Mouse (Mus musculus) liver, embryonic 14.5 days (tissue): ENCODE measurements around the gene Kirrel3. TPM values are rescaled to one million over a fixed set of nuclear protein-coding genes. Genes with fewer than 3 reads are reported as not detected.

Experiments used
- ATAC-seq: fragments of 200-750 bp; cut with Nextera tagmentation; 2 replicates; pipeline ENCODE4 v1.8.0; 2017; ENCODE audit warnings: moderate number of reproducible peaks, mild to moderate bottlenecking, moderate library complexity; ENCODE audit not compliant: insufficient read depth
- DNase-seq, 3 experiments: peaks; one replicate each; pipeline ENCODE4 v3.0.0-alpha.2; 2012 to 2013; ENCODE audit warnings: low read depth in 3 of 3, low spot score in 3 of 3
- H3K27ac ChIP-seq: fragments of 300-500 bp; sonication (generic); 2 replicates; pipeline ENCODE4 v1.5.1; 2014; ENCODE audit warnings: moderate library complexity, mild to moderate bottlenecking, control low read depth, inconsistent platforms
- H3K27me3 ChIP-seq: fragments of 300-500 bp; sonication (generic); 2 replicates; pipeline ENCODE4 v1.6.1; 2014; ENCODE audit warnings: mild to moderate bottlenecking, low read length, moderate library complexity; ENCODE audit not compliant: control insufficient read depth, insufficient read depth
- H3K36me3 ChIP-seq: fragments of 300-500 bp; sonication (generic); replicated peaks from 2 replicates; pipeline ENCODE4 v1.6.1; 2014; ENCODE audit warnings: low read depth; ENCODE audit not compliant: control insufficient read depth, insufficient read depth
- H3K4me1 ChIP-seq, 2 experiments: fragments of 200-500 bp in 1 of 2; fragments of 300-500 bp in 1 of 2; sonication (generic) in 1 of 2; replicated peaks; 2 replicates each; pipeline ENCODE4 v1.6.1; 2012 to 2014; ENCODE audit warnings: antibody characterized with exemption in 1 of 2, inconsistent platforms in 1 of 2, low read length in 1 of 2; ENCODE audit not compliant: control insufficient read depth in 2 of 2, insufficient read depth in 2 of 2
- H3K4me2 ChIP-seq: fragments of 300-500 bp; sonication (generic); 2 replicates; pipeline ENCODE4 v1.6.1; 2014; ENCODE audit warnings: low read depth, mild to moderate bottlenecking, control low read depth, moderate library complexity
- H3K4me3 ChIP-seq, 2 experiments: fragments of 200-500 bp in 1 of 2; fragments of 300-500 bp in 1 of 2; sonication (generic) in 1 of 2; 2 replicates each; pipeline ENCODE4 v1.5.1; 2012 to 2014; ENCODE audit warnings: low read depth in 2 of 2, low read length in 2 of 2, mild to moderate bottlenecking in 2 of 2, control low read depth in 1 of 2, inconsistent platforms in 1 of 2, moderate library complexity in 1 of 2; ENCODE audit not compliant: insufficient read depth in 1 of 2
- H3K9ac ChIP-seq: fragments of 300-500 bp; sonication (generic); replicated peaks from 2 replicates; pipeline ENCODE4 v1.6.1; 2014; ENCODE audit warnings: mild to moderate bottlenecking, control low read depth, moderate library complexity
- H3K9me3 ChIP-seq: fragments of 300-500 bp; sonication (generic); 2 replicates; pipeline ENCODE4 v1.6.1; 2016; ENCODE audit warnings: low read length, mixed read lengths; ENCODE audit not compliant: control insufficient read depth
- CTCF ChIP-seq: IDR thresholded peaks from 2 replicates; pipeline ENCODE4 v1.5.1; 2016; ENCODE audit warnings: antibody characterized with exemption, low read depth, control low read depth
- EP300 ChIP-seq: IDR thresholded peaks from 2 replicates; pipeline ENCODE4 v1.6.1; 2016; ENCODE audit warnings: antibody characterized with exemption, low read depth
- WGBS: fragments of 180-500 bp; shearing (Covaris S2); extraction: QIAGEN DNeasy Blood & Tissue Kit; methylation state at CpG from one replicate; pipeline ENCODE4 v1.1.7; 2014; ENCODE audit not compliant: insufficient replicate concordance; 5-methylcytosine and 5-hydroxymethylcytosine counted together
- polyA plus RNA-seq, 2 experiments: library from polyadenylated mRNA; depleted of rRNA in 1 of 2; stranded (reverse) in 1 of 2; unstranded in 1 of 2; fragments of >200 nt; fragmentation: Nextera tagmentation in 1 of 2; extraction: Ambion mirVana in 1 of 2; gene quantifications; 2 replicates each; pipeline versions ENCODE4 v1.2.1 to v1.2.3; 2012 to 2014

Kirrel3 gene
- polyA plus RNA-seq, 2 experiments: 0.08 TPM; not detected in 1

DNA sequence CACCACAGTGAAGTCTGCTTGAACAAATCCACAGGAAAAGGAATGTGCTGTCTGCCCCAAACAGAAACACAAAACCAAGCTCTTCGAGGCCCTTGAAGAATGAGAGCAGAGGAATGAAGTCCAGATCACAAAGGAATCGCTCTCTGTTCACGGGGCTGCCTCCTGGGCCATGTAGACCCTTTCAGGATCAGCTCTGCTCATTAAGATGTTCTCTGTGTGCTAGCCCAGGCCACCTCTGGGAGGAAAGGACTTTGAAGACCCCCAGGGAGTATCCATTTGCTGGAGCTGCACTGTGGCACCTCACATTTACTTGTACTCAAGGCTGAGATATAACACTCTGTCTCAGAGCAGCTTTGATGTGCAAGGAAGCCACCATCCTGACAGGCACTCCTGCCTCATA, 158.2 kb downstream of the Kirrel3 start:
- ATAC-seq (no peak), DNase-seq (no peak)
- whole genome bisulfite sequencing: 47% methylated on average over 3 of the region's 3 CpGs
- no peak overlapping the region for H3K4me2 ChIP-seq
- no peak for TF ChIP-seq EP300
- TF ChIP-seq CTCF: no peak
- no peak overlapping the region for H3K9ac ChIP-seq
- H3K27ac ChIP-seq: no peak overlapping the region
- no peaks in the 10 kb centered on the region for H3K36me3 ChIP-seq
- H3K4me1 ChIP-seq: no peaks in the 10 kb centered on the region
- H3K4me3 ChIP-seq: no peak overlapping the region
- no peaks in the 10 kb centered on the region for H3K9me3 ChIP-seq
- H3K27me3 ChIP-seq: no peaks in the 10 kb centered on the region

GRCm38 (mm10) chr9:34644392-34644791, 158.7 kb downstream of the Kirrel3 start:
- Histone ChIP-seq H3K4me3 (no peak overlapping the region), H3K27me3 (no peaks in the 10 kb centered on the region), H3K36me3 (no peaks in the 10 kb centered on the region), H3K4me2 (no peak overlapping the region), H3K4me1 (no peaks in the 10 kb centered on the region), H3K9ac (no peak overlapping the region), H3K27ac (no peak overlapping the region), H3K9me3 (no peaks in the 10 kb centered on the region)
- TF ChIP-seq CTCF (no peak), EP300 (no peak)
- WGBS: 69% methylated on average over 8 of the region's 8 CpGs
- DNase-seq (no peak), ATAC-seq (no peak)

- WGBS: 64% methylated on average over 9 of the region's 9 CpGs
- DNase-seq (no peak), ATAC-seq (no peak)
- Histone ChIP-seq H3K27me3 (no peaks in the 10 kb centered on the region), H3K36me3 (no peaks in the 10 kb centered on the region), H3K4me3 (no peak overlapping the region), H3K9me3 (no peaks in the 10 kb centered on the region), H3K9ac (no peak overlapping the region), H3K4me1 (no peaks in the 10 kb centered on the region), H3K4me2 (no peak overlapping the region), H3K27ac (no peak overlapping the region)
- TF ChIP-seq CTCF (no peak), EP300 (no peak)
These were observed 161.1 kb downstream of the Kirrel3 start for GRCm38 (mm10) chr9:34646831-34647230.

- H3K9ac ChIP-seq: no peak overlapping the region
- H3K9me3 ChIP-seq: no peaks in the 10 kb centered on the region
- no peak for DNase-seq
- no peaks in the 10 kb centered on the region for H3K27me3 ChIP-seq
- no peaks in the 10 kb centered on the region for H3K4me1 ChIP-seq
- no peak overlapping the region for H3K27ac ChIP-seq
- ATAC-seq: no peak
- no peak for TF ChIP-seq CTCF
- TF ChIP-seq EP300: no peak
- no peak overlapping the region for H3K4me3 ChIP-seq
- WGBS: 41% methylated on average over 3 of the region's 3 CpGs
- H3K4me2 ChIP-seq: no peak overlapping the region
- H3K36me3 ChIP-seq: no peaks in the 10 kb centered on the region
These were observed 166.6 kb downstream of the Kirrel3 start for GRCm38 (mm10) chr9:34652278-34652677.

DNA sequence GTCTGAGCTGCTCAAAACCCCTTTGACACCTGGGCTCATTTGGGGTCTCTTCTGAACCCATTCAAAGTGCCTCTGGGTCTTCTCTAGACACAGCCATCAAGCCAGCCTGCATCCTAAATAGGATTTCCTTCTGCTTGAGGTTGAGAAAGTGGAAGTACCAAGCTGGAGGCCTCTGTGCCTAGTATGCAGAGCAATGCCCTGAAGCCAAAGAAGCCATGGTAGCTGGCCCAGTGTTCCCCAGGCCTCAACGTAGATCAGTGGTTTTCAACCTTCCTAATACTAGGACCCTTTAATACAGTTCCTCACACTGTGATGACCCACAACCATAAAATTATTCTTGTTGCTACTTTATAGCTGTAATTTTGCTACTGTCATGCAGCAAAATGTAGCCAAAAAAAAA, 167.4 kb downstream of the Kirrel3 start:
- Histone ChIP-seq H3K4me3 (no peak overlapping the region), H3K27ac (no peak overlapping the region), H3K9me3 (no peaks in the 10 kb centered on the region), H3K4me2 (no peak overlapping the region), H3K9ac (no peak overlapping the region), H3K27me3 (no peaks in the 10 kb centered on the region), H3K36me3 (no peaks in the 10 kb centered on the region), H3K4me1 (no peaks in the 10 kb centered on the region)
- TF ChIP-seq CTCF: no peak
- no peak for TF ChIP-seq EP300
- no peak for DNase-seq
- 46% methylated on average over 1 of the region's 1 CpGs for WGBS
- no peak for ATAC-seq
